Mouse (Mus musculus): ENCODE measurements around the gene Adcy9. TPM values are rescaled to one million over a fixed set of nuclear protein-coding genes. Genes with fewer than 3 reads are reported as not detected.

The Adcy9 gene
- 3.7 to 4.8 TPM (median 4.2 TPM) in 4 replicates for total RNA-seq (2023; ENCODE audit: inconsistent age)

DNA sequence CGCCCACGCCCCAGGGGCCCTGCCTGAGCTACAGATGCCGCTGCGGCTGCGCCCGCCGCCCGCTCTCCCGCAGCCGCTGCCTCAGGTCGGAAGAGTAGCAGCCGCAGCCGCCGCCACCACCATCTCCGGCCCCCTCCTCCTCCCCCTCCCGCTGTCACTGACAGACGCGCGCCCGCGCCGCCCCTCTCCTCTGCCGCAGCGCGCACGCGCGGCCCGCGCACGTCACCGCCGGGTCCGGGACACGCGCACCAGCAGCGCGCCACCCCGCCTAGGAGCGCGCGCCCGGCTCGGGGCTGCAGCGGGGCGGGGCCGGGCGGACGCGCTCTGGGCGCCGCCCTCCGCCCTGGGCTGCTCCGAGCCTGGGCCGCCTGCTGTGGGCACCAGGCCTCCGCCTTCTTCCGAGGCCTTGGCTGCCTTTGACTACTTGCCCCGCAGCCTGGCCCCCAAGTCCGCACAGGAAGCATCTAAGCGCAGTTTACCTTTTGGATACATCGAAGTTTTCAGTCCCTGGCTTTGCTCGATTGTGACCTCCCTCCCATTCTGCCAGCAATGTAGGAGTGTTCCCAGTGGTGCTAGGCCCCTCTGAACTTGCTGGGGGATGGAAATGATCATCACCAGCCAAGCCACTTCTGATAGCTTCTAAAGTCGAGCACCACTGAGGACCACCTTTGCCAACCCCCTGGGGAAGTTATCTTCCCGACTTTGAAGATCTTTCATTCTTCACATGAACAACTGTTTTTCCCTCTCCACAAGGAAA lies at the start of gene Adcy9:
Gene Adcy9 (minus strand): TSS at position 201 of the 757 bp plus-strand sequence.

Other genes starting within 250 kb of the Adcy9 start
- 120 to 148 TPM (median 138 TPM) in 4 replicates for gene Crebbp, start 206.5 kb downstream of the Adcy9 start, total RNA-seq (2023; ENCODE audit: inconsistent age)
- gene Srl, start 121.3 kb upstream of the Adcy9 start, total RNA-seq (2023; ENCODE audit: inconsistent age), result 1.3 to 2.4 TPM (median 1.7 TPM) in 4 replicates
- 9.7 to 12.9 TPM (median 11.3 TPM) in 4 replicates for gene Tfap4, start 139.4 kb upstream of the Adcy9 start, total RNA-seq (2023; ENCODE audit: inconsistent age)
- 0.13 to 0.61 TPM (median 0.45 TPM) in 3 of 4 replicates, not detected in the other for gene Glis2, start 174.2 kb upstream of the Adcy9 start, total RNA-seq (2023; ENCODE audit: inconsistent age)
- 35.3 to 46.5 TPM (median 42.0 TPM) in 4 replicates for gene Pam16, start 204.5 kb upstream of the Adcy9 start, total RNA-seq (2023; ENCODE audit: inconsistent age)
- 0.63 to 2.5 TPM (median 0.81 TPM) in 3 of 4 replicates, not detected in the other for gene Vasn, start 219.4 kb upstream of the Adcy9 start, total RNA-seq (2023; ENCODE audit: inconsistent age)
- 30.1 to 34.1 TPM (median 31.9 TPM) in 4 replicates for gene Dnaja3, start 219.5 kb upstream of the Adcy9 start, total RNA-seq (2023; ENCODE audit: inconsistent age)

Data from B cell, adult (primary cell).